Mouse (Mus musculus) brain, adult 2 months (tissue): ENCODE data around the gene Txnrd2.

Experiments used
- DNase-seq: peaks from one replicate; pipeline ENCODE4 v3.0.0; 2011; ENCODE audit warnings: low read depth, low spot score

Gene Txnrd2

GRCm38 (mm10) chr16:18484794-18485435 is 58.7 kb downstream of the Txnrd2 start:
- peak; percentile 57 for DNase-seq

- DNase-seq = no peak
These were observed 59.9 kb downstream of the Txnrd2 start for GRCm38 (mm10) chr16:18486126-18486525.

GRCm38 (mm10) chr16:18490281-18490680 is 64.1 kb downstream of the Txnrd2 start:
- DNase-seq = no peak

GRCm38 (mm10) chr16:18490894-18491293 is 64.7 kb downstream of the Txnrd2 start:
- no peak for DNase-seq

GRCm38 (mm10) chr16:18497865-18498515 is 71.8 kb downstream of the Txnrd2 start:
- no peak for DNase-seq

- DNase-seq = peak; percentile 97
These were observed 72.4 kb downstream of the Txnrd2 start, which contains the start of the genes Gnb1l and Rtl10 for GRCm38 (mm10) chr16:18498558-18498990. TSS of gene Gnb1l (plus strand) at chr16:18498713. TSS of gene Rtl10 (plus strand) at chr16:18498901.

DNA sequence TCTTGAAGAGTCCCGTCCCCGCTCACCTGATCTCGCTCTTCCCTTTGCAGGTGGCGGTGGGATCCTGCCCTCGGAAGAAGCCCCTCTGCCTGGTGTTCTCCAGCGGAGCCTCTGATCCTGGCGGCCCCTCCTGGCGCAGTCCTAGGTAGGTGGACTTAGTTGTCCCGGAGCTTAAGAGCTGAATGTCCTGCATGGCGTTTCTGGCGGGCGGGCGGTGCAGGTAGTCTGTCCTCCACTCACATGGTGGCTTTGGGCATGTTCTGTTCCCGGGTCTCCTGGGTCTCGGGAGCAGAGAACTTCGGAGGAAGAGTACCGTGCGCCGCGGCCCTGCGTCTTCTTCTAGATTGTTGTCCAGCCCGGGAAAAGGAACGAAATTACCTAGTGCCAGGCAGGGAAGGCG is 72.8 kb downstream of the Txnrd2 start:
- DNase-seq = no peak

DNA sequence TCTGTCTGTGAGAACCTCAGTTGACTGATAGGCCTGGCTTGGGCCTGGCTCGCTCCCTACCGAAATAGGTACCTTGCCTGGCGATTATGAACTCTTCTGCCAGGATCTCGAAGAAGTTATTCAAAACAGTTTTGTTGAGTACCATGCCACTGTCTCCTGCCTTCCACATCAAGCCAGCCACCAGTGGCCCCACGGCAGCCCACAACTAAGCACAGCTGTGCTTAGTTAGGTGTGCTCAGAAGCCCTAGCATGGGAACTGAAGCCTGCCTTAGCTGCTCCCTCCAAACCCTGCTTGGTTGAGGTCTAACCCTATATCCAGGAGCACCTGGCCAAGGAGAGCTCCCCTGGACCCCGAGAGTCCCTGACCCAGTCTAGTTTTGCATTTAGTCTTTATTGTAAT is 75.3 kb downstream of the Txnrd2 start:
- no peak for DNase-seq

DNA sequence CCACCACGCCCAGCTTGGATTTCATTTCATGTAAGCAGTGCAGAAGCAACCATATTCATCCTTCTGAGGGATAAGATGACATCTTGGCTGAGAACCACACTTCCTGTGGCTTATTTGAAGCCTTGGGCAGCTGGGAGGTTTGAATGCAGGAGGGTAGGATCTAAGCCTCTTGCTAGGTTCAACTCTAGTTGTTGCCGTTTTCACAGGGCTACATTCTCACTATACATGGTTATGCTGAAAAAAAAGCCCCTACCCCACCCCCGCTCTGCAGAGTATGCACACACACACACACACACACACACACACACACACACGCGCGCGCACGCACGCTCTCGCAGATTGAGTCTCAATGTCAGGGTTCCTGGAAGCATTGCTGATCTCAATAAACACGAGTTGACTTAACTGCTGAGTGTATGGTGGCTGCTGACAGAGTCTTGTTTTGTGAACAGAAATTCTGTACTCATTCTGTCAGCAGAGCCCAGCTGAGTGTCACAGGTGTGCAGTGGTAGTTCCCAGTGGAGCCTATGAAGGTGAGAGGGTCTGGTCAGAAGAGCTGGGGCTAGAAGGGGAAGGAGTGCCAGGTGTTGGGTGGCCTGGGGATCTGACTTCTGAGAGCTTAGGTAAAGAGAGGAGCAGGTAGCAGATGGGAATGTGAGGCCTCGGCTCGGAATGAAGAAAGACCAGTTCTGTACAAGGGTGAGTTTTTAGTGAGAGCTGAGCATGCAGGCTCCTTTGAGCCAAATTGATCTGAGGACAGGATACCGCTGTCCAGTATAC is 77.6 kb downstream of the Txnrd2 start:
- DNase-seq = no peak

- no peak for DNase-seq
These were observed 80.5 kb downstream of the Txnrd2 start for GRCm38 (mm10) chr16:18506524-18507199.

GRCm38 (mm10) chr16:18507200-18507549 is 81.0 kb downstream of the Txnrd2 start:
- no peak for DNase-seq

DNA sequence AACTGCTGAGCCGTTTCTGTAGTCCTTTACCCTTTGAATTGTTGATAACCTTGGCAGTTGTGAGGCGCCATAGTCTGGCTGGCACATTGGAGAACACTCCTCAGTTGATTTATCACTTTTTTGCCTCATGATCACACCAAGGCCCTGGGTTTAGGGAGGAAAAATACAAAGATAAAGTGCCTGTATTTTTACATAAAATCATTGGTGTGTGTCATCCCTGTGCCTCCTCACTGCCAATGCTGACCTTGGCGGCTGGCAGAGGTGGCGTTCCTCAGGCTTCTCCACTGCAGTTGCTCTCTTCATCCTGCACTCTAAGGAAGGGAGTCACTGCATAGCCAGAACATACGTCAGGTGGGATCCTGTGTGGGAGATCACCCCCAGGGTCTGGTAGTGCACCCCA is 85.6 kb downstream of the Txnrd2 start:
- no peak for DNase-seq

- DNase-seq = no peak
These were observed 87.3 kb downstream of the Txnrd2 start for GRCm38 (mm10) chr16:18513508-18513907.

DNA sequence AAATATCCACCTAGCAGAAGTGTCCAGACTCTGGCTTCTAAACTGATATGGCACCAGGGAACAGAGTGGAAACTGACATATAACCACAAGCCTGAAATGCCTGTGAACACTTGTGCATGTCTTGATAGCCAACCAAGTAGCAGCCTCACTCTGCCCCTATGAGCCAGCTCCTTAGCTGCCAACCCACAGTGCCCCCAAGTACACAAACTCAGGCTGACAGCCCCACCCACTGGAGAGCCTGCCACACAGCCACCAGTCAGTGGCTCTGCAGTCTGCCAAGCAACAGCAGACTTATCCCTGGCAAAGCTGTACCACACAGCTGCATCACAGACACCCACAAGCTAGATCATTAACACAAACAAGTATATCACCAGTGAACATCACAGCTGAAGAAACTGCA is 91.9 kb downstream of the Txnrd2 start:
- peak; percentile 78 for DNase-seq

DNA sequence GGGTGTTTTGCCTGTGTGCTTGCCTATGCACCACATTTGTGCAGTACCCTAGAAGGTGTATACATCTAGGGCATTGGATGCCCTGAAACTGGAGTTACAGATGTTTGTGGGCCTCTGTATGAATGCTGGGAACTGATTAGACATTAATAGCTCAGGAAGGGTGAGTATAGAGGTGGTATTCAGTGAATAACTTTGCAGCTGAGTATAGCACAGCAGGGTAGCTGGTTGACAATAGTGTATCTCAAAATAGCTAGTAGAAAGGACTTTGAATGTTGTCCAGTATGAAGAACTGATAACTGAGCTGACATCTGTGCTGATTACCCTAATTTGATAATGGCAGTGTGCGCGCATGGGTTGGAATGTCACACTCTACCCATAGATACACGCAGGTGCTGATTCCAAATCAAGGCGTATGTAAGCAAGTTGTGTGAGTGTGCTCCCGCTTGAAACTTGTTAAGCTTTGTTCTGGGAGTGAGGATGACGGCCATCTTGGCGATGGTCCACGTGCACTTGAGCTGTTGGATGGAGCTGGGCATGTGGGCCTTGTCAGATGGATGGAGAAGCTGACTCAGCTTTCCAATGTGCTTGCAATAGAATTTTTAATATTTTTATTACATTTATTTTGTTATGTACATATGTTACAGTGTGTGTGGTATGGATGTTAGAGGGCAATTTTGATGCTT is 97.5 kb downstream of the Txnrd2 start:
- DNase-seq = peak; percentile 3

DNA sequence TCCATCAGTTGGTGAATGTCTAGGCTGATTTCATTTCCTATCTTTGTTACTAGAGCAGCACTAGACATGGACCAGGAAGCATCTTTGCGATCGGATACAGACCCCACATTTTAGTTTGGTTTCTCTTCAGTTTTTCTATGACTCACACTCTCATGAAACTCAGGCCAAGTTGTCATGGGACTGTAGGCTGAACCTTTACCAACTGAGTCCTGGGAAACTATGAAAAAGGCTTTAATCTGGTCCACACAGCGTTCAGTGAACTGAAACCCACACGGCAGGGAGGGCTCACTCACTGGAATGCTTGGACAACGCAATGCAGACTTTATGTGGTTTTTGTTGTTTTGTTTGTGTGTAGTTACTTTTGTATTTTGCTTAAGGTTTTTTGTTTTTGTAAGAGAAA is 102.5 kb downstream of the Txnrd2 start:
- no peak for DNase-seq
